Mouse (Mus musculus): ENCODE results near the gene Csf2ra. TPM values are rescaled to one million over a fixed set of nuclear protein-coding genes. Genes with fewer than 3 reads are reported as not detected.
"Not testable (repeated sequence)": the region's sequence is repeated elsewhere in the genome, so short reads cannot be mapped to it uniquely, and the experiment has no call there.

Gene Csf2ra
- total RNA-seq (2022) = 10 to 100 TPM; 19.9 to 83.7 (median 41.9) TPM

DNA sequence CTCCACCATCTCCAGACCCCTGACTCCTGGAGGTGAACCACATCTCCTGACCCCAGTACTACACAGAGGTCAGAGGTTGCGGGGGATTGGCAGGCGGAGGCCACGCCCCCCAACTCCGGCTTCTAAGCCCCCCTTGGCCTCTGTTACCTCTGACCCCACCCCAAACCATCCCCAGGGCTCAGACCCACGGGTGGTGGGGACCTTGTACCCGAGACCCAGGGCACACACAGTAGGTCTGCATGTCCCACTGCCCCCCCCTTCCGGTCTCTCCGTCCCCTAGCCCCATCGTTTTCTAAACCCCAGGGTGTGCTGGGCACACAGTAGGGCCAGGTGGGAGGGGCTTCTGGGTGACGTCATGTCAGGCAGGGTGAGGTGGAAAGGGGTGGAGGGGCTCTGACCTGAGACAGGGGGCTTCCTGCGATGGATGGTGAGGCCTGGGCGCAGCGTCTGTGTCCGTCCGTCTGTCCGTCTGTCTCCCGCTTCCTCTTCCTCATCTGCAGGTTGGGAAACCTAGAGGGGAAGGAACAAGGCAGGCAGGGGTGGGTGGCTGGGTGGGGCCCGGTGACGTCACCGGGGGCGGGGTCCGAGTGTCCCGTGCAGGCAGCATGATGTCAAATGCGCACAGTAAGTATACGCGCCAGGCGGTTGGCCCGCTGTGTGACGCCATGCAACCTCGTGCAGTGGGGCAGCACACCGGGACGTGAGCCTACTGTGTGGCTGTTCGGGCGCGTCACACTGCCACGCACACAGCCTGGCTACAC lies at the start of gene Csf2ra:
Gene Csf2ra, minus strand, starts transcription at position 489 of the 761 bp plus-strand sequence.
- DNase-seq = peak; percentile 36

DNA sequence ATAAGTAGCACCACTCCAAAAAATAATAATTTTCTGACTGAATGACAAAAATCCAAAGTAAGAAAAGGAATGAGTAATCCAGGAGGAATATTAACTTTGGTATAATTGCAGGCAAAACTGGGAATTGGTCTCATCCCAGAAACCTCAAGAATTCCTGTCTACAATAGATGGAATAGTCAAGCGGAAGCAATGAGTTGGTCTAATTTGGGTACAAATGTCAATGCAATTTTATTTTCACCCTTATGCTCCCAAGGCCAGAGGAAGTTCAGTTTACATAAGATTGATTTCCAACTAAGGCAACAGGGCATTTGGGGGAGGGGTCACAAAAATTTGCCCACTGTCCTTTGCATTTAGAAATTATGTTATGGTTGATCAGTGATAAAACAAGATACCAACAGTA lies 47.2 kb upstream of the Csf2ra start:
- DNase-seq = no peak

DNA sequence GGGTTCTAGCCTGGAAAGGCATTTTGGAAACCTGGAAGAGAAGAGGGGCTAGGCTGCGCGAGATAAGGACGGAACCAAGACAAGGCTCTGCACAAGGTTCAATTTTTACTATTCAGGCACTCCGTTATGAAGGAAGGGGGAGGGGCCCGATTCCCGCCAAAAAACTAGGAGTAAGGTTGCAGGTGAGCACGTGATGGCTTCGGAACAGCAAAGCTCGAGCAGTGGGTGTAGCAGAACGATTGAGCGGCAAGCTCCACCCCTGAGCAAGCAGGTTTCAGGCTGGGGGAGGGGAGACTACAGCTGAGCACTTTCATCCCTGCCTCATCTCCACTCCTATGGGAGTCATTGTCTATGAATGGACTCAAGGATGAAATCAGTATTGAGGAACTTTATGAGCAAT lies 40.9 kb upstream of the Csf2ra start:
- not testable (repeated sequence) for DNase-seq

DNA sequence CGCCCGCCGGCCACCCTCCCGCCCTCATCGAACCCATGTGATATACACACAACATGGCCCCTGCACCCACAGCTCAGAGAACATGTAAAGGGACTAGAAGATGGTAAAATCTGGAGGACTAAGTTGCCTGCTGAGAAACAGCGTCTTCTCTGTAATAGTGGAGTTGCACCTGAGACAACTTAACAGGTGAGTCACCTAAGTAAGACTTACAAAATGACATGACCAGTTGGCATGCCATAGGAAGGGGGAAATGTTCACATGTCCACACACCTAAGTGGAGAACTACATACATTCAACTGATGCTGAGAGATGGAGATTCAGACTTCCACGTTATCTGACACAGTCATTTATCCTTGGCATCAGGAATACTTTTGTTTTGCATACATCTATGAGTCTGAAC lies 38.9 kb upstream of the Csf2ra start:
- no peak for DNase-seq

DNA sequence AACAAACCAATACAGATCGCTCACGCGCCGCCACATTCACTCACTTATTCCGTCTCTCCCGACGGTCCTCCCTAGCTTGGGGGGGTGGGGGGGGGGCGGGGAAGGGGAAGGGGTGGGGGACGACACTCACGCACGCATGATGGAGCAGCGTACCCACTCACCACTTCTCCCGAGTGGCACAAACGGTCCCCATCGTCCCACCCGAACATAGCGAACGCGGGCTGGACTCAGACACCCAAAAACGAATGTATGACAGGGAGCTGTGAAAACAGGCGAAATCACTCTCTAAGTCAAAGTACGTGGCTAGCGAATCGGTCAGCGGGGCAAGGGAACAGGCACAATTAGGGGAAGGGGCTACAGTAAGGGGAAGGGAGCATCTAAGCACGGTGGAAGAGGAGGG lies 38.4 kb upstream of the Csf2ra start:
- no peak for DNase-seq

DNA sequence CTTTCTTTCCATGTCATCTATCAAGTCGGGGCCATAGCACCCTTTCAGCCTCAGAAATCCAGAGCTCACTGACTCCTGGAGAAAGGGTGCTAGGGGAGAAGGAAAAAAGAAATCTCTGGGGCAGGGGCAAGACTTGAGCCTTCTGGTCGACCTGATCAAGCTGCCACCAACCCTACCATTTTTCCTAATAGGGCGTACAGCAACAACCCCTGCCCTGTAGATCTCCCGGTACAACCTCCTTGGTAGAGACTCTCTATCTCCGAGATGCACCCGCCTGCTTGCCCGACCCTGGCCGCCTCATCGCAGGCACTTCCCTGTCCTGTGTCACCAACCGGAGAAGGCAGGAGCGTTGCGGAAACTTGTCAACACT lies 38.0 kb upstream of the Csf2ra start:
- DNase-seq = peak; percentile 8

DNA sequence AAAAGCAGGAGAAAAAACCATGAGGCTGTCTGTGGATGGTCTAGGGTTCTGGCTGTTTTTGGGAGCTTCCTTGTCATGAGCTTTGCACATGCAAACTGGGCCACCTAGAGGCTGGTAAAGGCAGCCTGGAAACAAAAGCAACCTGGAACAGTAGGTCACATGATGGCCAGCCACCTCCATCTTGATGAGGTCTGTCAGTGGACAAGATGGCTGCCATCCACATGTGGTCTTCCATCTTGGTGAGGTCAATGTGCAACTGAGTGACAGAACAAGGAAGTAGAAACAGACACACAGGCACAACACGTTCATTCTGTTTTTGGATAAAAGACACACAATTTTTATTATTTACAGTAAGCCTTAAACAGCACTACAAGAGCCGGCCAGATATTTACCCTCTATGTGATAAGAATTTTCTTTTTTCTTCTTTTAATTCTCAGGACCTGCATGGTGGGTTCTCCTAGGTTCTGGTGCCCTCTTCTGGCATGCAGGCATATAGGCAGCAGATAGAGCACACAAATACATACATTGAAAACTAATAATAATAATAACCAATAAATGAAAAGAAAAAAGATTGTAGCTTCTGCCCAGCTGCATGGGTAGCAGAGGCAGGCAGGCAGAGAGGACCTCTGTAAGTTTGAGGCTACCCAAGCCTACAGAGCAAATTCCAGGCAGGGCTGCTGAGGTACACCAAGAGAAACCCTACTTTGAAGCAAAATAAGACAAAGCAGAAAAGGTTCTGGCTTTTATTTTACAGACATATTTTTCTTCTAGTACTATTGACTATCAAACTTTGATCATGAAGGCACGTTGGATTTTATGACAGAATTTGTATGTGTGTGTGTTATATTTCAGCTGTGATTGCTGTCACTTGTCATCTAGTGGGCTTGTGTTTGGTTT lies 37.4 kb upstream of the Csf2ra start:
- DNase-seq = peak; percentile 83

DNA sequence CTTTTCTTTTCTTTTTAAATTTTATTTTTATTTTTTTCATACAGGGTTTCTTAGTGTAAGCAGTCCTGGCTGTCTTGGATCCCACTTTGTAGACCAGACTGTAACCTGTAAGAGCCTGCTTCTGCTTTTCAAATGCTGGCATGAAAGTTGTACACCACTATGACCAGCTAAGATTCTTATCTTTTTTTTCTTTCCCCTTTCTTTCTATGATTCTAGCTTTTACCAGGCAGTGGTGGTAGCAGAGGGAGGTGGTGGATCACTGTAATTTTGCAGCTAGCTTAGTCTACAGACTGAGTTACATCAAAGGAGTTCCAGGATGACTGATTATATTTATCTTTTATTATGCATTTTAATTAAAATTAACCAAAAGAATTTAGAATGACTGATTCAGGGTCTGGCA lies 36.7 kb upstream of the Csf2ra start:
- no peak for DNase-seq

DNA sequence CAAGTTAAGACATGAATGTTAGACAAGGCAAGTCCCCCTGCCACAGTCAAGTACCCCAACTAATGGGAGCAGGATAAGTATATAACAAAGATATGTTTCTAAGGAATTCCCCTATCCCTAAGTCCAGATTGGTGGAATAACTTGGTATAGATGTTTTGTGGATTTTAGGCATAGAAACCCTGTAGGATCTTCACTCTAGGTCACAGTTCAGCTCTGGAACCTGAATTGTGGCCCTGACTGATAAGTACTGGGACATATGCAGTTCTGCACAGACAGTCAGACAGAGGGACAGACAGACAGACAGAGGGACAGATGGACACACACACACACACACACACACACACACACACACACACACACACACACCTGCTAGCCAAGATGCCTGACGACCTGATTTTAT lies 36.0 kb upstream of the Csf2ra start:
- no peak for DNase-seq

DNA sequence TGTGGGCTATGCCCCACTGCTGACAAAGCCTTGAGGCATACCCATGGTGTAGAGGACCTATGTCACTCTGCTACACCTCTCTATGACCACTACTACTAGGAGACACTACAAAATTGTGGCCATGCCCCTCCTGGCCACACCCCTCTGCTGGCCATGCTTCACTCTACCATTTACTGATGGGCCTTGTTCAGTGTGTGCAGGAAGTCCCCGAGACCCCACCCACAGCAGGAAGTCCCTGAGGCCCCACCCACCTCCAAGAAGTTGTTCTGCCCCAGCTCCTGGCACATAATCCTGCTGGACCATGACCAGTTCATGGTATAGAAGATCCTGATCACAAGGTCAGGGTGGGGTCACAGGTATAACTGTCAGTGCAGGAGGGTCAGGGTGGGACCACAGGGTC lies 33.0 kb upstream of the Csf2ra start:
- no peak for DNase-seq

DNA sequence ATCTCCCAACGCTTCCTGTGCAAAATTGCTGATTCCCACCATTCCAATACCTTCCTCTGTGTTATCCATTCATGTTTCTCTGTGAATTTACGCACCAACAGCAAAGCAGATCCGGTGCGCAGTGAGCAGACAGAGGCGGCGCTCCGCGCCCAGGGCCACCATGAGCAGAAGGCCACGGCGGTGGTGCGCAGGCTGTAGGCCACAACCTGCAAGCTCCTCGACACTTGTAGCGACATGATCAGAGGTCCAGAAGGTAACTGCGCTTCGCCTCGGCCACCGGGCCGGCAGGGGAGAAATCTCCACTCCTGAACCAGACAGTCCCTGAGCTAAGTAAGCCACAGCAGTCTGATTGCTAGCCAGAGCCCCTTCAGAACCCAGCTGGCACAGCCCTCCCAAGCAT lies 29.5 kb upstream of the Csf2ra start:
- no peak for DNase-seq

DNA sequence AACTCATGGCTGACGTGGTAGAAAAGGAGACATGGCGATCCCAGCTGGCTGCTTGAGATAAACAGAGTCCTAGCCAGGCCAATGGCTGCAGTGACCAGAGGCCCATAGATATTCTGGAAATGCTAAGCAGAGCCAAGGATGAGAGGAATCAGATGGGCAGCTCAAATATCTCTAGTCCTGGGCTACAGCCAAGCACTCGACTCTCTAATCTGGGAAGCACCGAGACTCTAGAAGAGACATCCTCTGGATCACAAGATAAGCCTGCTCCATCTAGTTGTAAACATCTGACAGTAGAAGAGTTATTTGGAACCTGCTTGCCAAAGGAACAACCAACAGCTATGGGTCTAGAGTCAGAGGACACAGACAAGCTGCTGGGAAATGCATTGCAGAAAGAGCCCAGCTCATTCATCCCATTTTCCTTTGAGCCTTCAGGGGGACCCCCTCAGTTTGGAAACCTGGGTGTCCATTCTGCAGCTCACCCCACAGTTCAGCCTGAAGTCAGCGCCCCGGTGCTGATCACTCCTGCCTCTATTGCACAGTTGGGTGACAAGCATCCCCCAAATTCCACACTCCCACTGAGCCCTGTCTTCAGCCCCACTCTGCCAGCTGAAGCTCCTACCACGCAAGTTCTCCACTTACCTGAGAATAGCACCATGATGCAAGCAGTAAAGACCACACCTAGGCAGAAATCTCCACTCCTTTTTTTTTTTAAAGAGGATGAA lies 28.1 kb upstream of the Csf2ra start:
- no peak for DNase-seq

DNA sequence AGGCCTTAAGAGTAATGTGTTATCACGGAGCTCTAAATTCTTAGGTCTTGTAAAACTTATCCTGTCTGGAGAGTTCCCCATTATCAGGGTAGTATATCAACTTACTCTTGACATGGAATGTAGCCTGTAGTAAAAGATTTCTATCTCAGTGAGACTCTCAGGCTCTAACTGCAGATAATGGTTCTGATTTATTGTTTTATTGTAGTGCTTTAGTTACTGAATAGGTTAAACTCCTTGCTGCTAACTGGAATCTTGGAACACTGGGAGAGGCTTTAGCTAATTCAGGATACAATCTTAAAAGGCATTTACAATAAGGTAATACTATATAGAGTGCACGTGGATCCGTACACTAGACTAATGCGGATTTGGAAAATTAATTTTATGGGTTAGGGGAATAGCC lies 19.1 kb upstream of the Csf2ra start:
- DNase-seq = not testable (repeated sequence)

DNA sequence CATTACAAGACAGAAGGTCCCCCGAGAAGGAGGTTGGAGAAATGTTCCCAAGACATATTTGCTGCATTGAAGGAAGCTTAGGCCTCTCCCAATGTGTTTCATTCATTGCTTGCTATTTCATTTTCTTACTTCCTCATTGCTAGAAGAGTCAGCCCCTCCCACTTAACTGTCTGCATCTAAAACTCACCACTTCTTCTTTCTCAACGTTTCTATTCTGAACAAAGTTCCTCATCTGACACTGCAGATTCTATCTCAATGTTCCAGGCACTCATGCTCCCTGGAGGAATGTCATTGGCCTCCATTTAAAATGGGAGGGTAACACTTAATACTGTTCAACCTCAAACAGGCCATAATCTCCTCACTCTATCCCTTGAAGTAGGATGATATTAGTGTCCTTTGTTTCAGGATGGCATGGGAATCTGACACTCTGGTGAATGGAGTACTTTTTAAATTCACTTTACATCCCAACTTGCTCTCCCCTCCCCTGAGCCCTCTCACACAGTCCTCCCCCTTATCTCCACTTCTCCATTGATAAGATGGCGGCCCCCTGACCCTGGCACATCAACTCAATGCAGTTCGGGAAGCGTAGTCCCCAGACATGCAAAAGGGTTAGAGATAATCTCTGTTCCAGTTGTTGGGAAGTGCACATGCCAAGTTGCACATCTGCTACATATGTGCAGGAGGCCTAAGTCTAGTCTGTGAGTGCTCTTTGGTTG lies 16.6 kb upstream of the Csf2ra start:
- no peak for DNase-seq

DNA sequence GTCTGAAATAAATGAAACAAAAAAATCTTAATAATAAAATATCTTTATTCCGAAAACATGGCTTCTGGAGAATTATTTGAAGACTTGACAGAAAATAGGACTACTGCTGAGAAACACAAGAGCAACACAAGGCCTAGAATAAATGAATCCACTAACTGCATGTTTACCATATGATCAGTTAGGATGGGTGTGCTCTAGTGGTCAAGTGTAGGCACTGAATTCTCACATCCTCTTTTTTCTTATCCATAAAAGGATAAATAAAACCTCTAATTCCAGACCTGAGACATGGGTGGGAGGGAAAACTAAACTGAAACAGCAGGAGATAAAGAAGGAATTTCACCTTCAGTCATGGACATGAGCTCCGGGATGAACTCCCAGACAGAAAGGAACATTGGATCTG lies 9.7 kb upstream of the Csf2ra start:
- no peak for DNase-seq

DNA sequence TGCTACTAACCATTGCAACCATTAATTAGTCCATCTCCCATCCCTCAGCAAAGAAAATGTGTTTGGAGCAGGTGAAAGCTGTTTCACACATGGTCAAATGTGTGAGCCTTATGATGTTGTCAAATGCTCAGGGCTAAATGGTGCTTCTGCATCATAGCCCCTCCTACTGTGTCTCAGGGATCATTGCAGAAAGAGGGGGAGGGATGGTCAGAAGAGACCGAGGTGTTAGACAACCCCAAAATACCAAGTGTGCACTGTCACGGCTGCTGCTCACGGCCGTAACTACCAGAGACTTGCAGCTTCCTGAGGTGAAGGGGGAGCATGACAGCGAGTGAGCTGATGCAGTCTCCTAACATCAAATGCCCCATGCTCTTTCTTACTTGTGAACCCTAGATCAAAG lies 6.3 kb upstream of the Csf2ra start:
- no peak for DNase-seq

DNA sequence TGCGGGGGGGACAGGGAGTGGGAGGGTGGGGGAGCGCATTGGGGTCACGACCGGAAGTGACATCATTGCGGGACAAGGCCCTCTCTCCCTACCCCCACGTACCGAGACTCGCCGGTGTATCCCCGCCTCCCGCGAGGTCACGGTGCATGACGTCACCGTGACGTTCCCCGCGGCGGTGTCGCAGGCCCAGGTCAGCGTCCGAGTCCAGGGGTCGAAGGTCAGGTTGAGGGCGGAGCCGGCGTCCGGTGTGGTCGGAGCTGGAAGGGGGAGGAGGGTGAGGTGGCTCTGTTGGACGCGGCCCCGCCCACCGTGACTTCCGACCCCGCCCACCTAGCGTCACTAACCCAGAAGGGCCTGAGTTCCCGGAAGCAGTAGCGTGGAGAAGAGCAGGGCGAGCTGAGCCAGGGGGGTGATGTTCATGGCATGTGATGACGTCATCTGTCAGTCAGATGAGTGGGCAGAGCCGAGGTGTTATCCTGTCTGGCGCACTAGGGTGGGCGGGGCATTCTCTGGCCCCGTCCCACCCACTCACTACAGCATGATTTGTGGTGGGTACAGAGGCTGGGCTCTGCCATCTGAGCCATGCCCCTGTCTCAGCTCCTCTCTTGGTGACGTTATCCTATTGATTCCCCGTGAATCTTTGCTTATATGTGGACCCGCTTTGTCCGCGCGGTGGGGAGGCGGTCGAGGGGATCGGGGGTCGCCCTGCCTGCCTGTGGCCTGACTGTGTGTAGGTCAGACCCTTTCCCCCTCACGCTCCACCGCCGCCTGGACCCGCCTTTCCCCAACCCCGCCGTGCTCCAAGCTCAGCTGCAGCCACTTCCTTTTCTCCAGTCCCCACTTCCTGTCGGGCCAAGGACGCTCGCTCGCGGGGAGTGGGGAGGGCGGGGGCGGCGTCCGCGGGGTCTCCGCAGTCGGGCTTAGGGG lies 1.0 kb downstream of the Csf2ra start:
- DNase-seq = peak; percentile 90

DNA sequence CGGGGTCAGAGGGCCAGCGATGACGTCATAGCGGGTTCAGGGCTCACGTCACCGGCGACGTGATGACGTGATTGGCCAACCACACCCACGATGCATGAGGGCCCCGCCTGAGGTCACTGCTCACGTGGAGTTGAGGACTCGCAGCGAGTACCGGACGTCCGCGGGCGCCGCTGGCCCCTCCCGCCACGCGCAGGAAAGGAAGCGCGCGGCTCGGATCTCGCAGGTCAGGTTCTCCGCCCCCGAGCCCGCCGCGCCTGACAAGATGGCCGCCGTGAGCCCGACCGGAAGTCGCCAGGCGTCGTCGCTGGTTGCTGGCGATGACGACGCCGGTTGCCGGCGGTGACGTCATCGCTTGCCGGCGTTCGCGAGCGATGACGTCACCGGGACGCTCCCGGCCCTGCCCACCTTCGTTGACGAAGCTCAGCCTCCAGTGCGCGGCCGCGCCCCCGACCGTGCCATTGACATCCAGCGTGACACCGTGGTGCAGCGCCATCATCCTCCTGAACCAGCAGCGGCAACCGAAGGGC lies 1.8 kb downstream of the Csf2ra start:
- peak; percentile 71 for DNase-seq

DNA sequence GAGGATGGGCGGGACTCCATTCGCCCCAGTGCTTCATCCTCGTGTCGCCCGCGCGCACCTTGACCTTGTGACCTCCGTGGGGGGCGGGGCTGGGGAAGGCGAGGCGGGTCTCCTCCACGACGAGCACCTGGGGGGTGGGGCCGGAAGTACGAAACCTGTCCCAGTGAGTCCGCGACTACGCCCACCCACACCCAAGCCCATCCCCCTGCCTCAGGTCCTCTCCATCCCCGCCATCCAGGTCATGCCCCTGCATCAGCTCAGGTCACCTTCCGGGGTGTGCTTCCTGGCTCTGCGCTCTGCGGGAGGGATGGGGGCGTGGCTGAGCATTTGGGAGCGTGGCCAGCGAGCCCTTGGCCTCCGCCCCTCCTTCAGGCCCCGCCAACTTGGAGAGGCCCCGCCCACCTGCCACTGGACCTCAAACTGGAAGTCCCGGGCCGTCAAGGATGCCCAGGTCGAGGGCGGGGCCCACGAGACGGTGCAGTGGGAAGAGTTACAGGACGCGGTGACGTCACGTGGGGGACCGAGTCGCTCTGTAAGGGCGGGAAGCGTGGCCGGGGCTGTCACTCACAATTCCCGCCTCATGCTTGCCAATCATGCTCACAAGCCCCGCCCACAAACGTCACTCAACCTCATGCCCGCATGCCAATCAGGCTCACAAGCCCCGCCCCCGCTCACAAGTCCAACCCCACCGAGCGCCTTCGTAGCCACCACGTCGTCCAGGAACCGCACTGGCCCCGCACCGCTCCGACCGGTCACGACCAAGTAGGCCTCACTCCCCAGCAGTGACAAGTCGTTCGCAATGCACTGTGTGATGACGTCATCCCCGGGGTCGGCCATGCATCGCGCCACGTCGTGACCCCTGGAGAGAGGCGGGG lies 2.5 kb downstream of the Csf2ra start:
- DNase-seq = peak; percentile 85
